Mouse (Mus musculus) hindbrain, embryonic 16.5 days (tissue): Measurements from ENCODE around the gene Gm6902. TPM values are rescaled to one million over a fixed set of nuclear protein-coding genes. Genes with fewer than 3 reads are reported as not detected.
"Not testable (repeated sequence)": the region's sequence is repeated elsewhere in the genome, so short reads cannot be mapped to it uniquely, and the experiment has no call there.

ENCODE experiments used
- ATAC-seq: fragments of 200-750 bp; cut with Nextera tagmentation; 2 replicates; pipeline ENCODE4 v1.8.0; 2017; ENCODE audit warnings: moderate TSS enrichment, moderate library complexity
- H3K27ac ChIP-seq: fragments of 300-500 bp; sonication (generic); 2 replicates; pipeline ENCODE4 v1.5.1; 2014; ENCODE audit warnings: low read depth, mild to moderate bottlenecking, control low read depth, low read length, moderate library complexity
- H3K27me3 ChIP-seq: fragments of 300-500 bp; sonication (generic); replicated peaks from 2 replicates; pipeline ENCODE4 v1.6.1; 2014; ENCODE audit warnings: low read length; ENCODE audit not compliant: control insufficient read depth, insufficient read depth
- H3K36me3 ChIP-seq: fragments of 300-500 bp; sonication (generic); 2 replicates; pipeline ENCODE4 v1.6.1; 2014; ENCODE audit warnings: mild to moderate bottlenecking, low read length, moderate library complexity, mixed read lengths; ENCODE audit not compliant: control insufficient read depth, insufficient read depth
- H3K4me1 ChIP-seq: fragments of 300-500 bp; sonication (generic); 2 replicates; pipeline ENCODE4 v1.6.1; 2014; ENCODE audit warnings: low read depth, low read length; ENCODE audit not compliant: control insufficient read depth, insufficient read depth
- H3K4me2 ChIP-seq: fragments of 300-500 bp; sonication (generic); 2 replicates; pipeline ENCODE4 v1.6.1; 2014; ENCODE audit warnings: mild to moderate bottlenecking, low read length, control low read depth, moderate library complexity
- H3K4me3 ChIP-seq: fragments of 300-500 bp; sonication (generic); 2 replicates; pipeline ENCODE4 v1.5.1; 2014; ENCODE audit warnings: mild to moderate bottlenecking, low read length, control low read depth, moderate library complexity
- H3K9ac ChIP-seq: fragments of 300-500 bp; sonication (generic); 2 replicates; pipeline ENCODE4 v1.6.1; 2014; ENCODE audit warnings: low read depth, mild to moderate bottlenecking, control low read depth, low read length, moderate library complexity
- H3K9me3 ChIP-seq: fragments of 300-500 bp; sonication (generic); 2 replicates; pipeline ENCODE4 v1.6.1; 2014; ENCODE audit warnings: mild to moderate bottlenecking, low read length, moderate library complexity; ENCODE audit not compliant: control insufficient read depth
- WGBS: fragments of 180-500 bp; shearing (Covaris S2); extraction: QIAGEN DNeasy Blood & Tissue Kit; methylation state at CpG from one replicate; pipeline ENCODE4 v1.1.7; 2014; 5-methylcytosine and 5-hydroxymethylcytosine counted together
- polyA plus RNA-seq: library from polyadenylated mRNA; unstranded; fragments of >200 nt; fragmentation: Nextera tagmentation; extraction: Ambion mirVana; gene quantifications from 2 replicates; pipeline ENCODE4 v1.2.1, GENCODE M21; 2015

Gm6902 gene
- not detected in 2 replicates for polyA plus RNA-seq

GRCm38 (mm10) chr7:23278800-23279199 lies at the start of gene Gm6902:
Gm6902 (minus strand) TSS chr7:23278900.
- ATAC-seq, H3K27me3 ChIP-seq, H3K4me2 ChIP-seq, H3K9me3 ChIP-seq, H3K4me3 ChIP-seq, H3K27ac ChIP-seq, H3K9ac ChIP-seq, H3K4me1 ChIP-seq, H3K36me3 ChIP-seq: not testable (repeated sequence)
- WGBS = no CpG with 5 or more reads among the region's 2 CpGs

- H3K36me3 ChIP-seq, H3K9me3 ChIP-seq, H3K4me2 ChIP-seq, H3K4me1 ChIP-seq, H3K9ac ChIP-seq, ATAC-seq, H3K27me3 ChIP-seq, H3K4me3 ChIP-seq, H3K27ac ChIP-seq: not testable (repeated sequence)
- WGBS = 94% methylated on average over 3 of the region's 3 CpGs
Observed at GRCm38 (mm10) chr7:23300892-23301291, 22.2 kb upstream of the Gm6902 start, which contains the start of gene Nlrp4e. Nlrp4e (plus strand) TSS chr7:23301192.

GRCm38 (mm10) chr7:23251582-23251981 lies 27.1 kb downstream of the Gm6902 start, which contains the start of gene Vmn1r166:
Vmn1r166 (minus strand) TSS chr7:23251682.
- not testable (repeated sequence) for H3K36me3 ChIP-seq, H3K4me2 ChIP-seq, H3K4me3 ChIP-seq, ATAC-seq, H3K27me3 ChIP-seq, H3K27ac ChIP-seq, H3K9me3 ChIP-seq, H3K9ac ChIP-seq, H3K4me1 ChIP-seq
- WGBS = no CpG with 5 or more reads among the region's 2 CpGs

Other genes with a start within 250 kb of the Gm6902 start
- not detected in 2 replicates for gene Vmn1r163, start 223.4 kb downstream of the Gm6902 start, polyA plus RNA-seq
- gene Gm8720, start 211.4 kb downstream of the Gm6902 start, polyA plus RNA-seq = not detected in 2 replicates
- not detected in 2 replicates for gene Gm10662, start 134.4 kb downstream of the Gm6902 start, polyA plus RNA-seq
- gene Vmn1r165, start 61.6 kb downstream of the Gm6902 start, polyA plus RNA-seq = not detected in 2 replicates
- gene Vmn1r166, start 27.2 kb downstream of the Gm6902 start, polyA plus RNA-seq = not detected in 2 replicates
- gene Nlrp4e, start 22.3 kb upstream of the Gm6902 start, polyA plus RNA-seq = not detected in 2 replicates
- not detected in 2 replicates for gene Nlrp5, start 107.0 kb upstream of the Gm6902 start, polyA plus RNA-seq
- gene Vmn1r167, start 228.3 kb upstream of the Gm6902 start, polyA plus RNA-seq = not detected in 2 replicates